Mouse (Mus musculus) megakaryocyte, adult 5-6 weeks (primary cell): ENCODE results near the gene Tle1. TPM values are rescaled to one million over a fixed set of nuclear protein-coding genes. Genes with fewer than 3 reads are reported as not detected.

Experiments
- ATAC-seq: 2 replicates; pipeline ENCODE4 v1.8.0; 2016; ENCODE audit warnings: mild to moderate bottlenecking, inconsistent platforms; ENCODE audit not compliant: poor library complexity, severe bottlenecking
- total RNA-seq, 2 experiments: library from RNA; stranded (forward) in 1 of 2; stranded (reverse) in 1 of 2; fragments of 153-499, 151-499 nt in 1 of 2; fragments of 221-1000, 200-1000 nt in 1 of 2; gene quantifications; 2 replicates each; pipeline versions ENCODE4 v1.2.3 to v1.2.4; 2015 to 2017

The Tle1 gene
- total RNA-seq, 2 experiments from 2014 or later: 16.0 to 28.9 TPM

- no peak for ATAC-seq
Measured at GRCm38 (mm10) chr4:72067937-72068336, 132.8 kb downstream of the Tle1 start.
